Mouse (Mus musculus): Measurements from ENCODE around the gene Mgp. TPM values are rescaled to one million over a fixed set of nuclear protein-coding genes. Genes with fewer than 3 reads are reported as not detected.

Mgp gene
- total RNA-seq (2021) = 100 to 1,000 TPM; 102 to 127 TPM
- long read RNA-seq, experiment 1, transcript Mgp-201 (4 exons, 617 nt) = major isoform, 26 of 27 reads
- long read RNA-seq, experiment 1, partial matches to known transcripts = 1 of 27 reads
- long read RNA-seq, experiment 1, other reads (novel, unspliced or antisense) = 0 of 27 reads
- long read RNA-seq, experiment 2, transcript Mgp-201 (4 exons, 617 nt) = major isoform, 32 of 36 reads
- long read RNA-seq, experiment 2, partial matches to known transcripts = 3 of 36 reads
- long read RNA-seq, experiment 2, other reads (novel, unspliced or antisense) = 1 of 36 reads

DNA sequence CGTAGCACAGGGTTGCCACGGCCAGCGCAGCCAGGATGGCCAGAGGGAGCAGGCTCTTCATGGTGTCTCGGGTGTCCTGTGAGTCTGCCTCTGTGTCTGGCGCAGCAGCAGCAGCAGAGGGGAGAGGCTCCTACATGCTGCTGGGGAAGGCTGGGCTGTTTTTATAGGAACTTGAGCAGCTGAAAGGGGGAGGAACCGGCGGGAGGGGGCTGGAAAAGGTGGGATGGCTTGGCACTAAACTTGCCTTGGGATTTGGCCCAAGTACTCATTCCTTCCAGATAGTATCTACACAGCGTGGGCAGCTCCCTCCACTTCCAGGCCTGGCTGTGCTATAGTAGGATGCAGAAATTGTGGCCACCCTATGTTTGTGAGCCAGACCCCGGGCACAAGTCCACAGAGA is at the start of gene Mgp:
Gene Mgp, minus strand, starts transcription at position 154 of the 400 bp plus-strand sequence.
- peak; percentile 60 for DNase-seq

DNA sequence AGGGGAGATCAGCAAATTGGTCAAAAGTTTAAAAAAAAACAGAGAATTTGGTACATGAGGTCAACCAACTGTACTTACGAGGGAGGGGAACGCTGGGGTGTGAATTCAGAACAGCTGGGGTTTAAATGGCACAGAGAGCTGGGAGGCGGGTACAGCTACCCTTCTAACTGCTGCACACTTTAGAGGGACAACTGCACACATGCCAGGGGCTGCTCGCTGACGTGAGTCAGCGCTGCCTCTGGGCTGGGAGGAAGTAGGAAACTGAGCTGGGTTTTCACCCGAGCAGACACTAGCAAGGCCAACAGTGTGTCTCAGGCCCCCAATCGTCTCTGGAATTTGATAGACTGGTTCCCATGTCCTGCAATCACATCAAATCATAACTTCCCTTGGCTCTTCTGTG is 49.4 kb upstream of the Mgp start:
- no peak for DNase-seq

- DNase-seq = no peak
Measured at GRCm38 (mm10) chr6:136923532-136923931, 47.9 kb upstream of the Mgp start, which contains the start of gene Pde6h. Gene Pde6h, plus strand, starts transcription at chr6:136923832.

- DNase-seq = no peak
Measured at GRCm38 (mm10) chr6:136922871-136923270, 47.2 kb upstream of the Mgp start.

DNA sequence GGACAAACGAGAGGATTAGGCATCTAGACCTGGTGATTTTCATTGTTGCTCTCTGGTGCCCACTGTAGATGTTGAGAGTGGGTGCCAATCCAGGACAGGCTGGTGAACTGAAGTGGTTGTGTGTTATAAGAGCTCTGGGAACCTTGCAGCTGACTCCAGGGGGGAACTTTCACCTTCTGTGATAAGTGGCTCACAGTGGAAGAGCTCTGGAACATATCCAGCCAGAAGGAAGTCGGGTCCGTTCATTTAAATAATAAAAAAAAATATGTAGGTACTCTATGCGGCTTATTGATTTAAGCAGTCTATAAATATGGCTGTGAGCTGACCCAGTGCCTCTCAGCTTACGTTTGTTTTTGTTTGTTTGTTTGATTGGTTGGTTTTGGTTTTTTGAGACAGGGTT is 46.5 kb upstream of the Mgp start, which contains the start of gene Erp27:
Gene Erp27, minus strand, starts transcription at position 101 of the 400 bp plus-strand sequence.
- no peak for DNase-seq

- no peak for DNase-seq
Measured at GRCm38 (mm10) chr6:136921601-136922000, 46.0 kb upstream of the Mgp start.

DNA sequence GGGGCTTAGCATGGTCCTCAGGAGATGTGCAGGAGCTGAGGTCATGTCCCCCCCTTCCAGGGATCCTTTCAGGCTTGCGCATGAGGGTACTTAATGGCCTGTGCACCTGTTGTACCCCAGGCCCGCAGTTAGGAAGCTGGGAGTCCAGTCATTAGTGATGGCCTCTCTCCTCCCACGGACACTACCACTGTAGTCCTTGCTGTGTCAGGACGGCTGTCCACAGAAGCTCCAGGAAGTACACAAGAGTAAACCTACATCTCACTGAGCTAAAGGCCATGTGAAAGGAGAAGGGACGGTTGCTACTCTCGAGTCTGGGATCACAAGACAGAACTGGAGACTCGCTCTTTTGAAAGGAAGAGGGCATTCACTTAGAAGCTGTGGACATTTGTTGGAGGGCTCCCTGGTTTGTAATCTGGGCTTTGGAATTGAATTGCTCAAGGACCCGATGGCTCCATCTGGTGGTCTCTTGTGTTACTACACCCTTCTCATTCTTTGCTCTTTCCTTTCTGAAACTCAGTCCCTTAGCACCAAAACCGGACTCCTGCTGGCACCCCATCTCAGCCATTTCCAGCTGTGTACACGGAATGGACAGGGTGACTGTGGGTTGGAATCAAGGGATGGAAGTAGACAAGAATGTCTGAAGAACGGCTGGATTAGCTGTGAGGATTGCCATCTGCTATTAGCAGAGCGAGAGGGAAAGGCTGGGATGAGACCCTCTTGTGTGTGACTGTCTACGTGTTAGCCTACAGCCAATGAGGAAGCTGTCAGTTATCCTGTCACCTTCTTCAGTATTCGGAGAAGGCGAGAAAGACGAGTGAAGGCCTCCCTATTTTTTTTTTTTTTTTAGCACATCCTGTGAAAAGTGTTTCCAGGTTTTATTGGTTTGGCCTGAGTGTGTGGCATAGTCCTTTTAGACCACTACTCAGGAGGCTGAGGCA is 45.0 kb upstream of the Mgp start:
- peak; percentile 48 for DNase-seq

- no peak for DNase-seq
Measured at GRCm38 (mm10) chr6:136917885-136918284, 42.3 kb upstream of the Mgp start.

DNA sequence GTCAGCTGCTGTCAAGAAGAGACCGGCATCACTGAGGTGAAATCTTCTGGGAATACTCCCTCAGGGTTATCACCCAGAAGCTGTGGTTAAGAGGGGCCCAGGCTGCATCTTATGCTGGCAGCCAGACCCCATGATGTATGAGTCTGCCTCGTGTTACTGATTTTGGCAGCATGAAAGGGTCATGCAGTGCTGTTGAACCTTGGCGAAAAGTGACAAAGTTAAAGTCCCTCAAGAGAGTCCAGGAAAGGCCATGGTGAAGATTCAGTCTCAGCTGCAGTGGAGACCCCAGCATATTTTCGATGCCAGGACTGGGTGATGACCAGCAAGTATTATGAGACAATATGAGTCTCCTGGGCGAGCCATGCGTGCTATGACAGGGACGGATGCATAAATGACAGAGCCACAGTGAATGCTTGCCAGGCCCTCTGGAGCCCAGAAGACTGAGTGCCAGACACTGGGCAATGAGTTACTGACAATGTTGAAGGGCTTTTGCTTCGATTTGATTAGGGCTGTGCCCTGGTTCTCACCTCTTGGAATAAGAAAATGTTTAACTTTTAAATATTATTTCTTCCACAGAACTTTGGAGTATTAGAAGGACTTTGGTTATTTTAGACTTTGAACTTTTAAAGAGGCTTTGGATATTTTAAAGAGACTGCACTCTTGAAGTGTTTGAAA is 40.2 kb upstream of the Mgp start:
- DNase-seq = no peak

DNA sequence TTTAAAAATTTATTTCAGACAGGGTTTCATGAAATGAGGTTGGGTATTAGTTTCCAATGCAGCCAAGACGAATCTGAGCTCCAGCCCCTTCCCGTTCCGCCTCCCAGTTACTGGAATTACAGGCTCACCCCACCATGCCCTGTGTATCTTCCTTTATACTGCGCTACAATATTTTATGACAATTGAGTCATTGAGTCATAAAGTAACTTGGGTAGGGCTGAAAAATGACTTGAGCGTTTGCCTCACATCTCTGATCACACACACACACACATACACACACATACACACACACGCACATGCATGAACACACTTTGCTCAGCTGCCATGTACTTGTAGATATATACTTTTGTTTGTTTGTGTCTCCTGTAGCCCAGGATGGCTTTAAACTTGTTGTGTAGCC is 38.6 kb upstream of the Mgp start:
- no peak for DNase-seq

DNA sequence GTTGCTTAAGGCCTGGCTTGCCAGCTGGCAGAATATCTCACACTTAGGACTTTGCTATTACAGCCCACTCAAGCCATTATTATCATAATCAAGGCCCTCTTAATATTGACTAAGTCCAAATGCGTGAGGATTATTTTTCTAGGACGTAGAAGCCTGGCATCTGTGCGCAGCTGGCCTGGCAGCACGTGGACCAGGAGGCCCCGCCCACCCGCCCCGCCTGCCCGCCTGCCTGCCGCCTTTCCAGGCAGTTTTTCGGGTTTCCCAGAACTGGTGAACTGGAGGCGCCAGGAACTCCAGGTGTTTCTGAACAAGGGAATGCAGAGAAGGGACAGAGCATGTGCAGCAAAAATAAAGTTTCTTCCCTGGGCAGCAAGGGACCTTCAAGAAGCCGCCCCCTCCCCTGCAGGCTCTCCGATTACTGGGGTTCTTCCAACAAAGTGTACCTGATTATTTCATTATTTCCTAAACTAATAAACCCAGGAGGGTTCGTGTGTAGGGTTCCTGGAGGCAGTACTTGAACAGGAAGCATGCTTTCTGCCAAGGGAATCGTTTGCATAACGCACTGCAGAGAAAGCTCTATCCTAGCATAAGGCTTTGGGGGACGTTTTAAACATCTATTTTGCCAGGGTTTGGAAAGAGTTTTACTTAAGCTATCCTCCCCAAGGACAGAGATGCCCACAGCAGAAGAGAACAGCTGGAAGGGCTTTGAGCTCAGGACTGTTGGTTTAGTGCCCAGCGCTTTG is 37.9 kb upstream of the Mgp start:
- DNase-seq = peak; percentile 53

GRCm38 (mm10) chr6:136912751-136913265 is 37.2 kb upstream of the Mgp start:
- DNase-seq = no peak

DNA sequence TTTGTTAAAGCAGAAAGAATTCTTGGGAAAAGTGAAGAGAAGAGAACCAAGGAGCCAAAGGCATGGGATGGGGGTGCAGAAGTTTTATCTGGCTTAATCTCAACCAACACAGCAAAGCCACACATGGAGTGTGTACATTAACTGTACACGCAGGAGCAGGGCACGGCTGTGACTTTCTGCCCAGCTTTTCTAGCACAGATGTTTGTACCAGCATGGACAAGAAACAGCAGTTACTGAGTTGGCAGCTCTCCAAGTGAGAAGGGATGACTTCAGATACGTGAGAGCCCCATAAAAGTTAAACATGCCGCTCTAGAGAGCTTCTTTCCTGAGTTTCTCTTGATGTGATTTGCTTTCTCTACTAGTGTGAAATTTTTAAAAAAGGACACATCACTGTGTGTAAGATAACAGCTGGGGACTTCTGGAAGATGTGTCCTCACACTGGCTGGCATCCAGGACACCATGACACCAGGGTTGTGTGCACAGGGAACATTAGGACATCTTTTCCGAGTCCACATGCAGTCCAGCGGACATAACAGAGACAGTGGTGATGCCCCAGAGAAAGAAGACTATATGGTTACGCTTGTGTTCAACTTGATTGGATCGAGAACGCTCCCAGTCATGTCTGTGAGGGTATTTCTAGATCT is 34.7 kb upstream of the Mgp start:
- no peak for DNase-seq

DNA sequence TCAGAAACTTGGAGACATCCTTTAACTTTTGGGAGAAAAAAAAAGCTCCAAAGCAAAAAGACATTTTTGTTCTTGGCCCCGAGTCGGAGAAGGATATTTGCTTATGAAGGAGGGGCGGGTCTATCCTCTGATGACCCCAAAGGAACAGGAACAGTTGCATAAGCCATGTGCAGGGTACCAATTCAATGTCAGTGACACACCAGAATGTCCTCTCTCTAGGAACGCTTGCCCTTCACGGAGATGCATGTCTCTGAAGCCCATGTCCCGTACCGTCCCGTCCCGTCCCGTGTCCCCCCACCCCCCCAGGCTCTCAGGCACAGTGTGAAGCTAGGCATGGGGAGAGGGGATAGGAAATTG is 31.3 kb upstream of the Mgp start:
- DNase-seq = peak; percentile 64

DNA sequence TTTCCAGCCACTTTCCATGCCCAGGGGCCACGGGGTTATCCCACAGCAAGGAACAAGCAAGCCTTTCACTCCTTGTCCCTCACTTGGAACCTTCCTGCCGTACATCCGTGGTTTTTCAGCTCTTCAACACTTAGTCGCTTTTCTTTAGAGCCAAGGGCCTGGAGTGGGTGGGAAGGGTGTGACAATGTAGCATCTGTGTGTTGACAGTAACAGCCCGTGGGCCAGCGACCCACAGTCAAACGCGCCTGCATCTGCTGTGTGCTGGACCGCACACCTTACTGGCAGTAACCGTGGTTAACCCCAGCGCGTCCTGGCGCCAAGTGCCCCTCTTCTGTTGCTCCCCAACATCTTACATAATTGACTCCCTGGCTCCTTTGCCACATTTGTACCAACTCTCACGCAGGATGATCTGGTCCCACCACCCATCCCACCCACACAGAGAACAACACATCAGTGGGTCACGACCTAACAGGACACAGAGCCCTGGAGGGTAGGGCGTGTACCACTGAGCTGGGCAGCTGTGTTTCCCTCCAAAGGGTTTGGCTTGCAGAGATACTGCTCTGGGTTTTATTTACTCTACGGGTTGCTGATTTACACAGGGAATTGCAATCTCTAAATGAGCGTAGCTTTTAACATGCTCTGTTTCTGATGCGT is 30.8 kb upstream of the Mgp start:
- DNase-seq = peak; percentile 29

- no peak for DNase-seq
Measured at GRCm38 (mm10) chr6:136903885-136904470, 28.4 kb upstream of the Mgp start.

- no peak for DNase-seq
Measured at GRCm38 (mm10) chr6:136902527-136902926, 26.9 kb upstream of the Mgp start.

DNA sequence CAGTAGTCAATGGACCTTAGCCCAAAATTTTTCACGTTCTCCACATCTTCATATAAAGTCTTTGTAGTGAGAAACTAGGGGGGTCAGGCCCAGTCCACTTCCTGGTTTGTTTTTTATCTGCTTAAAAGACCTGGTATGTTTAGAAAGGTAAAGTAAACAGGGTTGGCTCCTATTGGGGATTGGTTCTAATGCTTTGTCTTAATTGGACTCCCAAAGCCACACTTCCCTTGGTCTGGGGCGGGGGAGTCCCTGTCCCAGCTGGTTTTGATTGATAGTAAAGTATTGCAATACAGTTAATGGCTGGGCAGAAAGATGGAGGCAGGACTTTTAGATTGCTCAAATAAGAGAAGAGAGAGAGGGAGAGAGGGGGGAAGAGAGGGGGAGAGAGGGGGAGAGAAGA is 25.4 kb upstream of the Mgp start:
- DNase-seq = no peak

GRCm38 (mm10) chr6:136900369-136901009 is 24.9 kb upstream of the Mgp start:
- DNase-seq = no peak

- DNase-seq = no peak
Measured at GRCm38 (mm10) chr6:136898954-136899353, 23.3 kb upstream of the Mgp start.
